ENCODE assay signal across 8 mouse cellular contexts in genomic region chr17:25133275-25133698, GRCm38 (mm10). TPM values are rescaled to one million over a fixed set of nuclear protein-coding genes. Genes with fewer than 3 reads are reported as not detected.
DNase-seq lines count a peak whose midpoint lies in the region; ATAC-seq and TF ChIP-seq lines count a peak whose summit lies in the region.

Gene Clcn7 (plus strand): TSS chr17:25133391.

- peak within 1 kb of the TSS; percentile 84 for H3K4me3 ChIP-seq in hindbrain, embryonic 14.5 days (replicated peaks; ENCODE audit: low read length)

- H3K27me3 ChIP-seq in Patski: no peaks in the 10 kb centered on the region
- H3K27me3 ChIP-seq in hindbrain, embryonic 14.5 days (ENCODE audit: control insufficient read depth, insufficient read depth, low read length): no peaks in the 10 kb centered on the region

- peak within 1 kb of the TSS; percentile 73 for H3K4me2 ChIP-seq in hindbrain, embryonic 14.5 days (replicated peaks)

- in situ Hi-C loops in Patski (cut with MboI; ENCODE audit: low pct_unique_long_range_greater_than_20kb): no loop called here

- peak; percentile 53 for DNase-seq in Patski (ENCODE audit: low read depth, low spot score)
- peak; percentile 96 to 97 for DNase-seq in cerebellum, postnatal 14 days
- peak; percentile 92 to 94 for DNase-seq in frontal cortex, postnatal 25 days (ENCODE audit: low spot score in 2 of 2)
- peak; percentile 96 for DNase-seq in hindbrain, embryonic 14.5 days (ENCODE audit: low spot score)
- peak; percentile 91 to 94 for DNase-seq in layer of hippocampus, postnatal 36 days
- DNase-seq in lung, postnatal 36 days: peak; percentile 97
- DNase-seq in retina, postnatal 1 day: peak; percentile 94
- DNase-seq in urinary bladder, adult 18-20 months (ENCODE audit: low spot score in 2 of 2): peak; percentile 88 to 90

- H3K27ac ChIP-seq in hindbrain, embryonic 14.5 days: 0 out of 2 replicates have a peak within 1 kb of the TSS, but pooled peaks have one; percentile 55

- H3K9ac ChIP-seq in hindbrain, embryonic 14.5 days: peak within 1 kb of the TSS; percentile 77

- TF ChIP-seq CTCF in Patski (IDR thresholded peaks at IDR 0.05): no peak

- WGBS in hindbrain, embryonic 14.5 days: under 1% methylated on average over 40 of the region's 40 CpGs

- H3K36me3 ChIP-seq in hindbrain, embryonic 14.5 days (replicated peaks; ENCODE audit: control insufficient read depth, insufficient read depth): 0 out of 2 replicates have a peak, but pooled peaks cover 9% of the 10 kb centered on the region

- CTCF ChIA-PET in Patski (lab: Charles Lee): no interaction called here

- H3K9me3 ChIP-seq in hindbrain, embryonic 14.5 days (ENCODE audit: control insufficient read depth, low read length): no peaks in the 10 kb centered on the region

- H3K4me1 ChIP-seq in hindbrain, embryonic 14.5 days (replicated peaks; ENCODE audit: control insufficient read depth, insufficient read depth, low read length): peaks cover 7% of the 10 kb centered on the region

- ATAC-seq in Patski: no peak
- ATAC-seq in hindbrain, embryonic 14.5 days (ENCODE audit: low FRiP score): peak; percentile 89

- POLR2A ChIA-PET in Patski (lab: Charles Lee): no interaction called here

RNA-seq across cellular contexts. Expression of gene Clcn7, which starts in this region (rescaled TPM):
- polyA plus RNA-seq in Patski (2021): 47.5 TPM
- polyA plus RNA-seq in hindbrain, embryonic 14.5 days (2014; fragmentation: Nextera tagmentation; extraction: Ambion mirVana): 28.1 and 29.4 TPM in 2 replicates
- total RNA-seq in layer of hippocampus, postnatal 36 days (2021): 10 to 100 TPM; 52.3 to 53.0 TPM
